Mouse (Mus musculus) intestine, postnatal 0 days (tissue): ENCODE measurements at regions not wholly inside any gene's neighbourhood (a gene's known extent, or its start where the extent isn't known, plus 50 kb on each side); places are given as distances from the start of the nearest gene placed in this dataset.
A peak's percentile ranks its signal among the peaks of the same experiment; 100 is the strongest.

Experiments
- ATAC-seq: fragments of 200-750 bp; cut with Nextera tagmentation; 2 replicates; pipeline ENCODE4 v1.8.0; 2017; ENCODE audit warnings: mild to moderate bottlenecking, moderate TSS enrichment, moderate library complexity
- H3K27ac ChIP-seq: fragments of 300-500 bp; sonication (generic); 2 replicates; pipeline ENCODE4 v1.5.1; 2014; ENCODE audit warnings: mild to moderate bottlenecking, low read depth, low read length, moderate library complexity
- H3K27me3 ChIP-seq: fragments of 300-500 bp; sonication (generic); replicated peaks from 2 replicates; pipeline ENCODE4 v1.6.1; 2014; ENCODE audit warnings: low read length, mixed read lengths; ENCODE audit not compliant: control insufficient read depth, insufficient read depth
- H3K36me3 ChIP-seq: fragments of 300-500 bp; sonication (generic); 2 replicates; pipeline ENCODE4 v1.6.1; 2014; ENCODE audit warnings: mild to moderate bottlenecking, moderate library complexity; ENCODE audit not compliant: control insufficient read depth, insufficient read depth
- H3K4me1 ChIP-seq: fragments of 300-500 bp; sonication (generic); replicated peaks from 2 replicates; pipeline ENCODE4 v1.6.1; 2014; ENCODE audit warnings: antibody characterized with exemption, low read length, mixed read lengths; ENCODE audit not compliant: control insufficient read depth, insufficient read depth
- H3K4me2 ChIP-seq: fragments of 300-500 bp; sonication (generic); replicated peaks from 2 replicates; pipeline ENCODE4 v1.6.1; 2014; ENCODE audit warnings: low read depth, mild to moderate bottlenecking, moderate library complexity
- H3K4me3 ChIP-seq: fragments of 300-500 bp; sonication (generic); 2 replicates; pipeline ENCODE4 v1.5.1; 2014; ENCODE audit warnings: low read depth, low read length
- H3K9ac ChIP-seq: fragments of 300-500 bp; sonication (generic); 2 replicates; pipeline ENCODE4 v1.6.1; 2014; ENCODE audit warnings: mild to moderate bottlenecking, low read depth, low read length
- H3K9me3 ChIP-seq: fragments of 300-500 bp; sonication (generic); 2 replicates; pipeline ENCODE4 v1.6.1; 2016; ENCODE audit warnings: mixed run types; ENCODE audit not compliant: control insufficient read depth
- CTCF ChIP-seq: sonication (generic); IDR thresholded peaks from 2 replicates; pipeline ENCODE4 v1.5.1; 2016; ENCODE audit warnings: low read depth, mild to moderate bottlenecking, control low read depth, antibody characterized with exemption, moderate library complexity
- WGBS: fragments of 180-500 bp; shearing (Covaris S2); extraction: QIAGEN DNeasy Blood & Tissue Kit; methylation state at CpG from one replicate; pipeline ENCODE4 v1.1.7; 2014; 5-methylcytosine and 5-hydroxymethylcytosine counted together

DNA sequence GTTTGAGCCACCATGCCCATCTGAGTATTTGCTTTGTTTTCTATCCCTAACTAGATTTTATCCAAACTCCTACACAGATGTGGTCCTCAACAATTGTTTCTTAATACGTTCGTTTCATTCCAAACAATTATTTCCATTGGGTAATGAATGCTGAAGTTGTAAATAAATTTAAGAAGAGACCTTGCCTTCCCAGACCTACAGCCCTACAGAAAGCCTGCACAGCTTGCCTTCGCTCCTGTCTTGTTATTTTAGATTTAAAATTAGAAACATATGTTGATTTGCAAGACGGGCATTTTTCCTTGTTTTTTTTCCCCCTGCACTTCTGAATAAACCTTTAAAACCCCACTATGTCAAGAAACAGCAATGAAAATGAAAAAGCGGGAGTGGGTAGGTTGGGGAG lies 181.9 kb downstream of the Fam76b start:
- WGBS, result 88% methylated on average over 5 of the region's 5 CpGs
- no peak overlapping the region for H3K4me3 ChIP-seq
- H3K9me3 ChIP-seq, result no peaks in the 10 kb centered on the region
- no peaks in the 10 kb centered on the region for H3K4me1 ChIP-seq
- no peak for ATAC-seq
- no peaks in the 10 kb centered on the region for H3K27me3 ChIP-seq
- no peak for TF ChIP-seq CTCF
- no peak overlapping the region for H3K4me2 ChIP-seq
- H3K27ac ChIP-seq, result no peak overlapping the region
- H3K36me3 ChIP-seq, result no peaks in the 10 kb centered on the region
- H3K9ac ChIP-seq, result no peak overlapping the region

DNA sequence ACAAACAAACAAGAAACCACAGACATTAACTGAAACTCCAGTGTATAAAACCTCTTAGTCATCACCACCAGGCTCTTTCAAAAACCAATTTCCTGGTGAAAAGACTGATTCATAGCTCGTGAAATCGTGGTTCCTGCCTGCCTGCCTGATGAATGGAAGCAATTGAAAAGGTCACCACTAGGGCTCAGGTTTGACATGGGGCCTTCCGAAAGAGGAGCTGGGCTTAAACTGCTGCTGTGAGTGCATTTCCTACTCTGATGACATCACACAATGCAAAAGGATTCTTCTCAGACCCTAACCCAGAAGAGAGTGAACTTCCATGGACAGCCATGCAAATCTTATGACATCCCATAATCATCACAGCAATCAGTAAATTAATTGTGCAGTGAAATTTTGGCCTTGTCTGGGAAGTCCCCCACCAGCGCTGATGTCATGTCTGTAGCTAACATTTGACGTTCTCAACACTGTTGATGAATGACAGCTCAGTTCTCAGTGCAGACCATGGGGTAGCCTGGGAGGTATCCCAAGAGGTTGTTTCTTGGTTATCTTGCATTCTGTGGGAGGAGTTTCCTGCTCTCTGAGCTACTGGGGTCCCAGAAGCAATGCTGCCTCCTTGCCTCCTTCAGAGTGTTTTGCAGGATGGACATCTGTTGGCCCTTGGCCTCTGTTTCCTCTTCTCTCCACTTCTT lies 182.9 kb downstream of the Fam76b start:
- H3K27me3 ChIP-seq, result no peaks in the 10 kb centered on the region
- TF ChIP-seq CTCF, result peak; percentile 36; the same call in 1 of the 2 replicates
- 56% methylated on average over 5 of the region's 5 CpGs for WGBS
- no peaks in the 10 kb centered on the region for H3K9me3 ChIP-seq
- no peak overlapping the region for H3K4me3 ChIP-seq
- no peaks in the 10 kb centered on the region for H3K4me1 ChIP-seq
- H3K4me2 ChIP-seq, result no peak overlapping the region
- no peak overlapping the region for H3K27ac ChIP-seq
- no peak overlapping the region for H3K9ac ChIP-seq
- H3K36me3 ChIP-seq, result no peaks in the 10 kb centered on the region
- ATAC-seq, result no peak

DNA sequence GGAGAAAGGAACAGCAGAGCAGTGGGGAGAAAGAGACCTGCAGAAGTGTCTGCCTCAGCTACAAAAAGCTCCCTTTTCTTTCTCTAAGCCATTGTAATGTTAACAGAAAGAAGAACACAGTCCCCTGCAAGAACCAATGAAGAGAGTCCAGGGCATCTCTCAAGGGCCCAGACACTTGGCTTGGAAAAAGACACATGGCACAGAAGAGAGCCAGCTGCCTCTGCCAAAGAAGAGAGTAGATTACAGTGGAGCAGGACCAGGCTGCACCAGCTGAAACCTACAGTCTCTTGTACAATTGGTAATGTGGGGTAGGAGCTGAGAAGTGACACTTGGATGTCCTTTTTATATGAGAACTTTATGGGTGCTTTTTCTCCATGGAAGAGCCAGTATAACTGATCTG lies 196.7 kb downstream of the Fam76b start:
- Histone ChIP-seq H3K9me3 (no peaks in the 10 kb centered on the region), H3K9ac (no peak overlapping the region), H3K4me3 (no peak overlapping the region), H3K27me3 (no peaks in the 10 kb centered on the region), H3K27ac (no peak overlapping the region), H3K4me1 (no peaks in the 10 kb centered on the region), H3K4me2 (no peak overlapping the region), H3K36me3 (no peaks in the 10 kb centered on the region)
- ATAC-seq, result no peak
- no peak for TF ChIP-seq CTCF

DNA sequence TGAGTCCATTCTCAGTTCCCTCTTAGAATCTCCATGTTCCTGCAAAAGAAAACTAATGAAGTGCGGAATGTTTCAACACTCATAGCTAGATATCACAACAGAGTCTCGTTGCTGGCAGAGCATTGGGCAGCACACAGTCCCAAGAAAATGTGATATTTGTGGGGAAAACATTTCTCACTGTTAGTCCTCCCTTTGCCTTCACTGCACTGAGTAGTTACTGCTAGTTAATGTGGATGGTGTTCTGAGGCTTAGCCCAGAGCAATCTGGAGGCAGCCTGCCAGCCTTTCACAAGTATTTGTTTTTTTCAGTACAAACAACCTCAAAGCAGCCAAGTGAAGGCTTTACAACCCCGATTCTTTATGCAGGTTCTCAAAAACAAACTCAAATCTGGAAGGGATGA lies 197.2 kb downstream of the Fam76b start:
- no peak for TF ChIP-seq CTCF
- Histone ChIP-seq H3K27me3 (no peaks in the 10 kb centered on the region), H3K4me2 (no peak overlapping the region), H3K9ac (no peak overlapping the region), H3K36me3 (no peaks in the 10 kb centered on the region), H3K4me3 (no peak overlapping the region), H3K9me3 (no peaks in the 10 kb centered on the region), H3K27ac (no peak overlapping the region), H3K4me1 (no peaks in the 10 kb centered on the region)
- ATAC-seq, result no peak
- WGBS, result 48% methylated on average over 3 of the region's 3 CpGs

DNA sequence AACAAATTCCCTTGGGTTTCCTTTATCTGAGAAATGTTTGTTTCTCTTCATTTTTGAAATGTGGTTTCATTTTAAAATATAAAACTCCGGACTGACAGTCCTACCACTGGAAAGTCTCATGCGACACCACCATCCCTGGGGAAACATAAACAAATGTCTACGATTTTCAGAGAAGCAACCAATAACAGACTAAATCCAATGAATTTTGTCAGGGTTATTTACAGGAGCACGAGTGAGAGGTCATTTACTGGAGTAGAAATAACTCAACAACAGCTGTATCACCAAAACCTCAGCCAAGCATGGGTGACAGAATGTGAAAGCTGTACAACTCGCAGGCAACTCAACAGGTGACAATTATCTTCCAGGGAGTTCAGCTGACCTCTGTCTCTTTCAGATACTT lies 200.5 kb downstream of the Fam76b start:
- H3K9me3 ChIP-seq, result no peaks in the 10 kb centered on the region
- H3K4me1 ChIP-seq, result no peaks in the 10 kb centered on the region
- H3K27me3 ChIP-seq, result no peaks in the 10 kb centered on the region
- no peak overlapping the region for H3K4me2 ChIP-seq
- TF ChIP-seq CTCF, result no peak
- WGBS, result 62% methylated on average over 5 of the region's 5 CpGs
- H3K27ac ChIP-seq, result no peak overlapping the region
- ATAC-seq, result no peak
- H3K36me3 ChIP-seq, result no peaks in the 10 kb centered on the region
- H3K4me3 ChIP-seq, result no peak overlapping the region
- H3K9ac ChIP-seq, result no peak overlapping the region

DNA sequence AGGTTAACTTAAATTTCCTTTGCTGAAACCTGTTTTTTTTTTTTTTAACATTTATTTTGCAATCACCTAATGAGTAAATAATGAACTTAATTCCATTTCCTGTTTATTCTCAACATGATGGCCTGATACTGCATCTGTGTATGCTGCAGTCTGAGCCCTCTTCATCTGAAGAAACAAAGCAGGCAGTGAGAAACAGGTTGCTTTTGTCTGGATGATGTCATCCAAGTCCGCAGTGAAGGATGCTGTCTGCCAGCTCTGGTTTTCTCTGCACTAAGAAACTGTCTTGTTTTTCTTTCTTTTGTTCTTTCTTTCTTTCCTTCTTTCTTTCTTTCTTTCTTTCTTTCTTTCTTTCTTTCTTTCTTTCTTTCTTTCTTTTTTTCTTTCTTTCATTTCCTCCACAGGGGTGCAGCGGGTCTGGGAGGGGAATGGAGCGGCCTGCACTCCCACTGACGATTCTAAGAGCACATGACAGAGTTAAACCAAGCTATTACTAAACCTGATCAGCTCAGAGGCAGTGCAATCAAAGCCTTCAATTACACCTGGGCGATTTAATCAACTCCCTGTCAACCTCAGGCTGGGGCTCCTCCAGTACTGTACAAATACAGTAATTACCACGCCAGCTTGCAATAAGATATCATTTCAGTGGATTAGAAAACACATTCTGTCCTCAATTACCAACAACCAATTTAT lies 204.0 kb downstream of the Fam76b start:
- no peak overlapping the region for H3K9ac ChIP-seq
- H3K9me3 ChIP-seq, result no peaks in the 10 kb centered on the region
- H3K4me2 ChIP-seq, result no peak overlapping the region
- no peaks in the 10 kb centered on the region for H3K27me3 ChIP-seq
- no peak for TF ChIP-seq CTCF
- H3K36me3 ChIP-seq, result no peaks in the 10 kb centered on the region
- no peak overlapping the region for H3K27ac ChIP-seq
- H3K4me3 ChIP-seq, result no peak overlapping the region
- WGBS, result 57% methylated on average over 6 of the region's 6 CpGs
- no peak for ATAC-seq
- no peaks in the 10 kb centered on the region for H3K4me1 ChIP-seq
